Mouse (Mus musculus): ENCODE data around the gene Ankrd54.

Gene Ankrd54

GRCm38 (mm10) chr15:79075658-79076365, 13.1 kb upstream of the Ankrd54 start:
- no peak for DNase-seq (ENCODE audit: low read depth, low spot score)

- DNase-seq (ENCODE audit: low read depth, low spot score): peak; percentile 77
These were observed 12.3 kb upstream of the Ankrd54 start, which contains the start of gene Eif3l for GRCm38 (mm10) chr15:79074913-79075532. Gene Eif3l, plus strand, starts transcription at chr15:79075179.

GRCm38 (mm10) chr15:79074446-79074845, 11.8 kb upstream of the Ankrd54 start:
- no peak for DNase-seq (ENCODE audit: low read depth, low spot score)

GRCm38 (mm10) chr15:79073752-79074151, 11.1 kb upstream of the Ankrd54 start:
- no peak for DNase-seq (ENCODE audit: low read depth, low spot score)

- DNase-seq (ENCODE audit: low read depth, low spot score): no peak
These were observed 8.7 kb upstream of the Ankrd54 start for GRCm38 (mm10) chr15:79071117-79072039.

GRCm38 (mm10) chr15:79068416-79068815, 5.7 kb upstream of the Ankrd54 start:
- no peak for DNase-seq (ENCODE audit: low read depth, low spot score)

- no peak for DNase-seq (ENCODE audit: low read depth, low spot score)
These were observed 4.9 kb upstream of the Ankrd54 start for GRCm38 (mm10) chr15:79067631-79068030.

GRCm38 (mm10) chr15:79066276-79066675, 3.6 kb upstream of the Ankrd54 start:
- no peak for DNase-seq (ENCODE audit: low read depth, low spot score)

- DNase-seq (ENCODE audit: low read depth, low spot score): no peak
These were observed 2.5 kb upstream of the Ankrd54 start for GRCm38 (mm10) chr15:79065086-79065770.

GRCm38 (mm10) chr15:79063160-79063740, 557 bp upstream of the Ankrd54 start:
- no peak for DNase-seq (ENCODE audit: low read depth, low spot score)

GRCm38 (mm10) chr15:79060887-79061565, 1.7 kb downstream of the Ankrd54 start:
- no peak for DNase-seq (ENCODE audit: low read depth, low spot score)

- no peak for DNase-seq (ENCODE audit: low read depth, low spot score)
These were observed 4.8 kb downstream of the Ankrd54 start for GRCm38 (mm10) chr15:79057850-79058249.

GRCm38 (mm10) chr15:79056601-79057000, 6.1 kb downstream of the Ankrd54 start:
- no peak for DNase-seq (ENCODE audit: low read depth, low spot score)

GRCm38 (mm10) chr15:79052366-79052765, 10.3 kb downstream of the Ankrd54 start:
- DNase-seq (ENCODE audit: low read depth, low spot score): no peak

GRCm38 (mm10) chr15:79051461-79052360, 11.0 kb downstream of the Ankrd54 start:
- DNase-seq (ENCODE audit: low read depth, low spot score): no peak

- no peak for DNase-seq (ENCODE audit: low read depth, low spot score)
These were observed 11.7 kb downstream of the Ankrd54 start for GRCm38 (mm10) chr15:79050964-79051363.

- DNase-seq (ENCODE audit: low read depth, low spot score): no peak
These were observed 12.4 kb downstream of the Ankrd54 start for GRCm38 (mm10) chr15:79050160-79050845.

GRCm38 (mm10) chr15:79048186-79048585, 14.5 kb downstream of the Ankrd54 start:
- DNase-seq (ENCODE audit: low read depth, low spot score): no peak

- no peak for DNase-seq (ENCODE audit: low read depth, low spot score)
These were observed 17.9 kb downstream of the Ankrd54 start for GRCm38 (mm10) chr15:79044837-79045236.
